Mouse (Mus musculus) embryonic facial prominence, embryonic 12.5 days (tissue): Measurements from ENCODE around the gene Gapvd1. TPM values are rescaled to one million over a fixed set of nuclear protein-coding genes. Genes with fewer than 3 reads are reported as not detected.
"Not testable (repeated sequence)": the region's sequence is repeated elsewhere in the genome, so short reads cannot be mapped to it uniquely, and the experiment has no call there.

Source experiments
- ATAC-seq: fragments of 200-750 bp; cut with Nextera tagmentation; 2 replicates; pipeline ENCODE4 v1.8.0; 2017; ENCODE audit not compliant: insufficient number of reproducible peaks, insufficient read depth, low FRiP score, low TSS enrichment
- H3K27ac ChIP-seq: fragments of 300-500 bp; sonication (generic); 2 replicates; pipeline ENCODE4 v1.5.1; 2016; ENCODE audit warnings: mild to moderate bottlenecking
- H3K27me3 ChIP-seq: fragments of 300-500 bp; sonication (generic); 2 replicates; pipeline ENCODE4 v1.6.1; 2016; ENCODE audit warnings: mild to moderate bottlenecking, moderate library complexity
- H3K36me3 ChIP-seq: fragments of 300-500 bp; sonication (generic); 2 replicates; pipeline ENCODE4 v1.6.1; 2016; ENCODE audit warnings: mild to moderate bottlenecking
- H3K4me1 ChIP-seq: fragments of 300-500 bp; sonication (generic); 2 replicates; pipeline ENCODE4 v1.6.1; 2016
- H3K4me2 ChIP-seq: fragments of 300-500 bp; sonication (generic); replicated peaks from 2 replicates; pipeline ENCODE4 v1.6.1; 2016; ENCODE audit warnings: mild to moderate bottlenecking, moderate library complexity
- H3K4me3 ChIP-seq: fragments of 300-500 bp; sonication (generic); 2 replicates; pipeline ENCODE4 v1.5.1; 2016; ENCODE audit warnings: mild to moderate bottlenecking
- H3K9ac ChIP-seq: fragments of 300-500 bp; sonication (generic); 2 replicates; pipeline ENCODE4 v1.6.1; 2016; ENCODE audit warnings: mild to moderate bottlenecking, moderate library complexity
- H3K9me3 ChIP-seq: fragments of 300-500 bp; sonication (generic); 2 replicates; pipeline ENCODE4 v1.6.1; 2016; ENCODE audit warnings: mild to moderate bottlenecking, moderate library complexity
- WGBS: fragments of 180-500 bp; shearing (Covaris S2); methylation state at CpG from one replicate; pipeline ENCODE4 v1.1.7; 2016; 5-methylcytosine and 5-hydroxymethylcytosine counted together
- polyA plus RNA-seq: library from polyadenylated mRNA; unstranded; fragments of >200 nt; fragmentation: Nextera tagmentation; extraction: Ambion mirVana; gene quantifications from 2 replicates; pipeline ENCODE4 v1.2.1, GENCODE M21; 2016

The Gapvd1 gene
- 97.6 and 108 TPM in 2 replicates for polyA plus RNA-seq

DNA sequence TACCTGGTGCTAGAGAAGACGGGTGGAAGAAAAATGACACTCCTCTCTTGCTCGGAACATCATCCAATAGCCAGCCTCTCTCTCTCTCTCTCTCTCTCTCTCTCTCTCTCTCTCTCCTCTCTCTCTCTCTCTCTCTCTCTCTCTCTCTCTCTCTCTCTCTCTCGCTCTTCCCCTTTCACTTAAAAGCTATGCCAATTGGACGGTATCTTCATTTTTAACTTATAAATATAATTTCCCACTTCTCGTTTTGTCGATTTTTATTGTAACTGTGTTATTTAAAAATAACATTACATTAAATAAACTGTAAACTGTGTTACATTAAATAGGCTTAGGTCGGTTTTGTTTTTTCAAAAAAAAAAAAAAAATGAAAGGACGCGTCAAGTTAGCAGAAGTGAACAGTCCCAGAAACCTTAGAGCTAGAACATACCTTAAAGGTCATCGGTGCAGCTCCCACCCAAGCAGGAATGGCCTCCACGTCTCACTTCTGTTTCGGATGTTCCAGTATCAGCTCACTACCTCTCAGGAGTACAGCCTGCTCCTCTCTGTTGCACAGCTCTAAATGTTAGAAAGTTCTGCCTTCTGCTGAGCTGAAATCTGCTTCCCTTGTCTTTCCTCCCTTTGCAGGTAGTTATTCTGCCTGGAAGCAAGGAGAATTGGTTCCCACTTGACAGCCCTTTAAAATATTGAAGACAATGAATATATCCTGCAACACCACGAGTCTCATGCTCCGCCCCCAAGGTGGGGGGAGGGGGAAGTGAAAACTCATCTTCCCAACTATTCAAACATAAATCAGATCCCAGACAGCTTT, at the start of gene Gapvd1:
TSS of gene Gapvd1 (minus strand) at position 682 of the 808 bp plus-strand sequence.
- peak within 1 kb of the TSS; percentile 94 for H3K27ac ChIP-seq
- H3K9me3 ChIP-seq, result no peaks in the 10 kb centered on the region
- peak within 1 kb of the TSS; percentile 96 for H3K9ac ChIP-seq
- 2% methylated on average over 13 of the region's 14 CpGs for WGBS
- H3K27me3 ChIP-seq, result no peaks in the 10 kb centered on the region
- ATAC-seq, result peak; percentile 53; the same call in 1 of the 2 replicates
- peak within 1 kb of the TSS; percentile 95 for H3K4me3 ChIP-seq
- peak within 1 kb of the TSS; percentile 63 for H3K4me2 ChIP-seq
- peaks cover 3% of the 10 kb centered on the region; the same call in 1 of the 2 replicates for H3K4me1 ChIP-seq
- no peaks in the 10 kb centered on the region for H3K36me3 ChIP-seq

DNA sequence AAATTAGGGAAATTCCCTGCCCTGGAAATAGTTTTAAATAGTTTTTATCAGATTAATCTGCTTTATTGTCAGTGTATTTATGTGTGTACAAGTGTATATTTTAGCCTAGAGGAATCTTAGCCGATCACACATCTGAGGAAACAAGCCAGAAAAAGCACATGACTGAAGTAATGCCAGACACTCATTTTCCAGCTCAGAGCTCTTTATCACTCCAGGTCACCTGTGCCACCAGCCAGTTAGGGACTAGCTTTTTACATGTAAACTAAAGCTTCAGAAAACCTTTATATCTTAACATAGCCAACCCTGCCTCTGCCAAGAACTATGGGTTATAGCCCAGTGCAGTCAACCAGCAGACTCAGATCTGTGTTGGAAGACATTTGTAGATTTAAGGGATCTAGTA, 49.8 kb upstream of the Gapvd1 start:
- no peaks in the 10 kb centered on the region for H3K27me3 ChIP-seq
- H3K9ac ChIP-seq, result no peak overlapping the region
- no peak for ATAC-seq
- no peak overlapping the region for H3K4me2 ChIP-seq
- peaks cover 21% of the 10 kb centered on the region for H3K36me3 ChIP-seq
- no peak overlapping the region for H3K27ac ChIP-seq
- no peaks in the 10 kb centered on the region for H3K9me3 ChIP-seq
- H3K4me3 ChIP-seq, result no peak overlapping the region
- WGBS, result 85% methylated on average over 1 of the region's 1 CpGs
- H3K4me1 ChIP-seq, result peaks cover 11% of the 10 kb centered on the region

DNA sequence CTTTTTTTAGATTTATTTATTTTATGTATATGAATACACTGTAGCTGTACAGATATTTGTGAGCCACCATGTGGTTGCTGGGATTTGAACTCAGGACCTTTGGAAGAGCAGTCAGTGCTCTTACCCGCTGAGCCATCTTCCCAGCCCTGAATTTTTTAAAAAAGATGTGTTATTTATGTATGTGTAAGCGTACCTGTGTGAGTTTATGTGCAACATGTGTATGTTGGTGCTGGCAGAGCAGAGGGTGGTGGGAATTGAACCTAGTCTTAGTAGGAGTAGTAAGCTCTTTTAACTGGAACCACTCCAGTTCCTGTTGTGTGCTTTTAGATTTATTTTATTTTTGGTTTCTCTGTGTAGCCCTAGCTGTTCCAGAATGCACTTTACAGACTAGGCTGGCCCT, 49.1 kb upstream of the Gapvd1 start:
- no peaks in the 10 kb centered on the region for H3K9me3 ChIP-seq
- no peak overlapping the region for H3K4me2 ChIP-seq
- no peak overlapping the region for H3K9ac ChIP-seq
- H3K27ac ChIP-seq, result no peak overlapping the region
- no peak overlapping the region for H3K4me3 ChIP-seq
- peaks cover 12% of the 10 kb centered on the region for H3K4me1 ChIP-seq
- ATAC-seq, result no peak
- WGBS, result 94% methylated on average over 2 of the region's 2 CpGs
- H3K27me3 ChIP-seq, result no peaks in the 10 kb centered on the region
- H3K36me3 ChIP-seq, result peaks cover 21% of the 10 kb centered on the region

DNA sequence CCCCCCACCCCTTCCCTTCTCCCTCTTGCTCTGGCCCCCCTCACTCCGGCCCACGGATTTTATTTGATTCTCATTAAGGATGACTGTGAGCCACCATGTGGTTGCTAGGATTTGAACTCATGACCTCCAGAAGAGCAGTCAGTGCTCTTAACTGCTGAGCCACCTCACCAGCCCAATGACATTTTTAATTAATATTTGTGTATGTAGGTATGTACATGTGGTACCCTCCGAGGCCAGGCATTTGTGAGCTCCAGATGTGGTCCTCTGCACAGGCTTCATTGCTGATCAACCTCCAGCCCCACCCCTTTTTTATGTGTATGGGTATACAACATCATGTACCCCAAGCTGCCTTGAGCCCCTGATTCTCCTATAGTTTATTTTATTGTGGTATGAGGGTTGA, 48.7 kb upstream of the Gapvd1 start:
- no peak for ATAC-seq
- no peak overlapping the region for H3K9ac ChIP-seq
- H3K27me3 ChIP-seq, result no peaks in the 10 kb centered on the region

DNA sequence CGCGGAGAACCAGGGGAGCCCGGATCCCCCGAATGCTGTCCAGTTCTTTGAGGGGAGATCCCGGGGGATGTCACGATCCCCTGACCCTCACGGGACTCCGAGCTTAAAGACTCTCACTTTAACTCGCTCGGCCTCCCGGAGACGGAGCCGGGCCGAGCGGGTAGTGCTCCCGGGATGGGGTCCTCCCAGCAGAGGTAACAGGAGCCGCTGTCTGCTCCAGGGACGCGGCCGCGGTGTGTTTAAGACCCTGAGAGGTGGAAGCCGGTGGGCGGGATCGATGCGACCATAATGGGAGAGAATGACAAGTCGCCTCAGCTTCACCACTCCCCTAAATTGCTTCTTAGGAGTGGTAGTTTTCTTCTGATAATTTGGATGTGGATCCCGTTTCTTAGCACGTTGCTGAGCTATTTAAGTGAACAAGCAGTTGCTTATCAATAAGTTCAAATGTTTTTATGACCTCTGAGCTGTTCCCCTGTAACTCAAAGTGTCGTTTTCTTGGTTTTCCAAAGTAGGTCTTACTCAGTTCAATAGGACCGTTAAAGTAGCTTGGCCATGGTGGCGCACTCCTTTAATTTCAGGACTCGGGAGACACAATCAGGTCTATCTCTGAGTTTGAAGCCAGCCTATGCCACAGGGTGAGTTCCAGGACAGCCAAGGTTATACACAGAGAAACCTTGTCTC, 47.7 kb upstream of the Gapvd1 start:
- H3K9me3 ChIP-seq, H3K27me3 ChIP-seq: not testable (repeated sequence)
- Histone ChIP-seq H3K4me1 (peaks cover 15% of the 10 kb centered on the region), H3K36me3 (peaks cover 14% of the 10 kb centered on the region; the same call in 1 of the 2 replicates), H3K4me2 (peak overlapping the region; percentile 78), H3K9ac (peak overlapping the region; percentile 80), H3K27ac (peak overlapping the region; percentile 88), H3K4me3 (peak overlapping the region; percentile 65)
- ATAC-seq, result peak; percentile 23; the same call in 1 of the 2 replicates
- WGBS, result under 1% methylated on average over 32 of the region's 32 CpGs

More for the DNA sequence above, 48.7 kb upstream of the Gapvd1 start:
- Histone ChIP-seq H3K27ac (no peak overlapping the region), H3K4me2 (peak overlapping the region; percentile 48), H3K4me3 (0 out of 2 replicates have a peak overlapping the region, but pooled peaks have one; percentile 9), H3K4me1 (peaks cover 15% of the 10 kb centered on the region), H3K36me3 (peaks cover 18% of the 10 kb centered on the region), H3K9me3 (no peaks in the 10 kb centered on the region)
- WGBS, result 69% methylated on average over 3 of the region's 3 CpGs

DNA sequence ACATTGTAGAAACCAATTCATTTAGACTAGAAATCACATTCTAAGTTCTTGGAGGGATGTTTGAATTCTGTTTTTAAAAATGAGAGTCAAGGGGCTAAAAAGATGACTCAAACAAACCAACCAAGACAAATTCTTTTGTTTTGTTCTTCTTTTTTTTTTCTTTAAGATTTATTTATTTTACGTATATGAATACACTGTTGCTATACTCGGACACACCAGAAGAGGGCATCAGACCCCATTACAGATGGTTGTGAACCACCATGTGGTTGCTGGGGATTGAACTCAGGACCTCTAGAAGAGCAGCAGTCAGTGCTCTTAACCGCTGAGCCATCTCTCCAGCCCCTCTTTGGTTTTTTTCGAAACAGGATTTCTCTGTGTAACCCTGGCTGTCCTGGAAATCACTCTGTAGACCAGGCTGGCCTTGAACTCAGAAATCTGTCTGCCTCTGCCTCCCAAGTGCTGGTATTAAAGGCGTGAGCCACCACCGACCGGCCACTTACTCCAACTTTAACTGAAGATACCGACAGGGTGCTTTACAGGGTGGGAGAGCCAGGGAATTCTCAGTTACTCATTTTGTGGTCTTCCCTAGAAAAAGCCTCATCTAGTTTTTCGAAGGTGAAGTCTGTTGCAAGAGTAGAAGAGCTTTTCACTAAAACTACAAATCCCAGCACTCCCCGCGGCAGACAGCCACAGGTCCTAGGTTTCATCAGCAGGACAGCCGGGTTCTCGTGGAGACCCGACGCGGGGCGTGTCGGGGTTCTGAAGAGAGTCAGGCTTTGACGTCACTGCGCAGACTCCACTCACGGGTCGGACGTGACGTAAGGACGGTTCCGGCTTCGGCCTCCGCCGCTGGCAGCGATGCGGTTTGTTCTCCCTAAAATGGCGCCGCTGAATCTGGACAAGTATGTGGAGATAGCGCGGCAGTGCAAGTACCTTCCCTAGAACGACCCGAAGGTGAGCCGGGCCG, 46.8 kb upstream of the Gapvd1 start:
- H3K27ac ChIP-seq, result peak overlapping the region; percentile 88
- 6% methylated on average over 39 of the region's 39 CpGs for WGBS
- H3K4me2 ChIP-seq, result peak overlapping the region; percentile 78
- peaks cover 15% of the 10 kb centered on the region for H3K4me1 ChIP-seq
- peak overlapping the region; percentile 65 for H3K4me3 ChIP-seq
- H3K9ac ChIP-seq, result peak overlapping the region; percentile 80
- no peaks in the 10 kb centered on the region for H3K27me3 ChIP-seq
- H3K36me3 ChIP-seq, result peaks cover 13% of the 10 kb centered on the region; the same call in 1 of the 2 replicates
- no peaks in the 10 kb centered on the region for H3K9me3 ChIP-seq
- ATAC-seq, result peak; percentile 92

DNA sequence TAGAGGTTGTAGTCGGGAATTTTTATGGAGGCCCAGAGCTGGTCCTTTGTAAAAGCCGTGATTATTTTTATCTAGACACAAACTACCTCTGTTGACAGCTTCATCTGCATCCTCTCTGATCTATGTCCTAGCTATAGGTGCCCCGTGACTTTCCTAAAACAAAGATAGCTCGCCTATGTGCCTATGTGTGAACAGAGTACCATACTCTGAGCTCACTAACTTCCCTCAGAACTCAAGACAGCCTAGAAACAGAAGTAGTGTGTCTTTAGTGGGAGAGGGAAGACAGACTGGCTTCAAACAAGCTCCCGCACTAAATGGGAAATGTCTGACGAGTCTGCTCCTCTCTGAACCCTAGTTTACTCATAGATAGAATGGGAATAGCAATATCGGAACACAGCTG, 45.3 kb upstream of the Gapvd1 start:
- H3K36me3 ChIP-seq, result peaks cover 2% of the 10 kb centered on the region; the same call in 1 of the 2 replicates
- no peaks in the 10 kb centered on the region for H3K27me3 ChIP-seq
- H3K4me2 ChIP-seq, result peak overlapping the region; percentile 65
- 0 out of 2 replicates have a peak overlapping the region, but pooled peaks have one; percentile 71 for H3K27ac ChIP-seq
- no peaks in the 10 kb centered on the region for H3K9me3 ChIP-seq
- ATAC-seq, result no peak
- no peak overlapping the region for H3K9ac ChIP-seq
- WGBS, result 80% methylated on average over 7 of the region's 7 CpGs
- peak overlapping the region; percentile 57; the same call in 1 of the 2 replicates for H3K4me3 ChIP-seq
- H3K4me1 ChIP-seq, result peaks cover 15% of the 10 kb centered on the region

DNA sequence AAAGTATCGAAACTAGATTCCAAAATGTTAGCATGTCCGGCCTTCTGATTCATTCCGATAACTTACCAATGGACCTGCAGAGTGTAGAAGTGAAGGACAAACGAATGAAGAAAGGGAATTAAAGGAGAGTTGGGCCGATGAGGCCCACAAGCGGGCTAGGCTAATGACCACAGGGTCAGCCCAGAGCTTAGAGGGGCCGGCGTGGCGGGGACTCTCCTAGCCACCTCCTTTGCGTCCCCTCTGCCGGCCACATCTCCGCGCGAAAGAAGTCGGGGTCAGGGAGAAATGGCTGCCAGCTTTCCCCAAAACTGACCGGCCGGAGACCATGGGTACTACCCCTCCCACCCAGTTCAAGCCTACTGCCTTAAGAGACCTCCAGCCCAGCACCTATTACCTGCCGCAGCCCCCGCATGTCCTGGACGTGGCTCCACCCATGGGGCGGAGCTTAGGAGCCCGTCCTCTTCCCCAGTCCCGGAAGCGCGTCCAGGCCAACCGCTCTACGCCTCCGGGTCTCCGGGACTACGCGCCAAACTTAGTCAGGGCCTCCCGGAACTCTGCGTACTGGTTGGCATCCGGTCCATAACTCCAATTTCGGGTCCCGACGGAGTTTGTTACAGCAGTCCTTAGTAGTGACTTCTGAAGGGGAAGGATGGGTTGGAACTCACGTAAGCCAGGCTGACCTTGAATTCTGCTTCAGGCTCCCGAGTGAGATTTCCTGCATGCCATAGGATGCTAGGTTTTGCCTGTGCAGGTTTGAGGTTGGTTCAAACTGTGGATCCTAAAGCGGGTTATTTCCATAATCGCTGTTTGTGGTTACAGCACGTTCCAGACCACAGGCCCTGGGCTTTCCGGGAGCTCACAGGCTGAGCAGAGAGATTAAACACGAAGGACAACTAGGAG, 44.6 kb upstream of the Gapvd1 start, which contains the start of gene Rabepk:
TSS of gene Rabepk (minus strand) at position 556 of the 900 bp plus-strand sequence.
- no peaks in the 10 kb centered on the region for H3K27me3 ChIP-seq
- H3K4me3 ChIP-seq, result peak within 1 kb of the TSS; percentile 57
- H3K4me2 ChIP-seq, result peak within 1 kb of the TSS; percentile 65
- peaks cover 15% of the 10 kb centered on the region for H3K4me1 ChIP-seq
- peaks cover 4% of the 10 kb centered on the region; the same call in 1 of the 2 replicates for H3K36me3 ChIP-seq
- H3K9ac ChIP-seq, result peak within 1 kb of the TSS; percentile 55
- WGBS, result 5% methylated on average over 44 of the region's 44 CpGs
- H3K9me3 ChIP-seq, result no peaks in the 10 kb centered on the region
- peak within 1 kb of the TSS; percentile 71 for H3K27ac ChIP-seq
- ATAC-seq, result peak; percentile 71

DNA sequence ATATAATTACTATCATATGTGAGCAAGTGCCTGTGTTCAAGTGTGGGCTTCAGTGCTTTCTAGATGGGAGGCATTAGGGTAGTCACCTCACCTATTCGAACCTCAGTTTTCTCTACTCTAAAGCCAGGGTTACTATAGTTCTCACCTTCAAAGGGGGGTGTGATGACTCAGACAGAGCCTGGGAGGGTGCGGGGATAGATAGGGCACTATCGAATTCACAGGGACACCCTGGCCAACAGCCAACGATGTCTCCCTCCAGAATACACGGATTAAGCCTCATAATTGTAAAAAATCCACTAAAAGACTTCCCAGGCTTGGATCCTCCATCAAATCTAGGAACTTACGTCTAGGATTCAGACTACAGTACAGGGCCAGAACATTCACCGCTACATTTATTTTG, 40.4 kb upstream of the Gapvd1 start:
- Histone ChIP-seq H3K9ac (no peak overlapping the region), H3K27me3 (no peaks in the 10 kb centered on the region), H3K36me3 (peaks cover 14% of the 10 kb centered on the region), H3K27ac (no peak overlapping the region), H3K4me2 (no peak overlapping the region), H3K4me3 (no peak overlapping the region), H3K4me1 (peaks cover 4% of the 10 kb centered on the region; the same call in 1 of the 2 replicates), H3K9me3 (no peaks in the 10 kb centered on the region)
- 91% methylated on average over 7 of the region's 7 CpGs for WGBS
- no peak for ATAC-seq

DNA sequence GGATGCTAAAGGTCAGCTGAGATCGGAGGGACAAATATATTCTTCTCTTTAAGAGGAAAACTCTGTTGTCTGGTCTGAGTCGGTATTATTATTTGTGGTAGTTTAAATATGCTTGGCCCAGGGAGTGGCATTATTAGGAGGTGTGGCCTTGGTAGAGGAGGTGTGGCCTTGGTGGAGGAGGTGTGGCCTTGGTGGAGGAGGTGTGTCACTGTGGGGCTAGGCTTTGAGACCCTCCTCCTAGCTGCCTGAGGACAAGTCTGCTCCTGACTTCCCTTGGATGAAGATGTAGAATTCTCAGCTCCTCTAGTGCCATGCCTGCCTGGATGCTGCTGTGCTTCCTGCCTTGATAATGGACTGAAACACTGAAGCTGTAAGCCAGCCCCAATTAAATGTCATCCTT, 39.5 kb upstream of the Gapvd1 start:
- Histone ChIP-seq H3K4me2 (no peak overlapping the region), H3K4me1 (peaks cover 4% of the 10 kb centered on the region; the same call in 1 of the 2 replicates), H3K36me3 (peaks cover 21% of the 10 kb centered on the region), H3K4me3 (no peak overlapping the region), H3K9ac (no peak overlapping the region), H3K27me3 (no peaks in the 10 kb centered on the region), H3K9me3 (no peaks in the 10 kb centered on the region), H3K27ac (no peak overlapping the region)
- 92% methylated on average over 2 of the region's 2 CpGs for WGBS
- no peak for ATAC-seq
